Comparison of ENCODE assay signal across 23 mouse cellular contexts in genomic region chr7:67907786-67908400, GRCm38 (mm10). TPM values are rescaled to one million over a fixed set of nuclear protein-coding genes. Genes with fewer than 3 reads are reported as not detected.
DNase-seq lines count a peak whose midpoint lies in the region; ATAC-seq and TF ChIP-seq lines count a peak whose summit lies in the region.
"Had no signal": no experiment of that assay in that cellular context is flagged by ENCODE, and none has a peak within 500 bp of the region (broad histone marks: within the 10 kb centered on the region; RNA-seq: fewer than 3 reads in every experiment).

No protein-coding gene starts in this region.

- H3K27me3 ChIP-seq in heart, postnatal 0 days (ENCODE audit: control insufficient read depth, insufficient read depth, low read length): no peaks in the 10 kb centered on the region
- H3K27me3 ChIP-seq: forebrain, embryonic 13.5 days; heart, embryonic 12.5 days; hindbrain, embryonic 15.5 days; midbrain, embryonic 15.5 days; neural tube, embryonic 12.5 days had no signal

- no peaks in the 10 kb centered on the region for H3K36me3 ChIP-seq in heart, postnatal 0 days (replicated peaks; ENCODE audit: control insufficient read depth, insufficient read depth, low read length)
- H3K36me3 ChIP-seq: heart, embryonic 12.5 days; hindbrain, embryonic 15.5 days; midbrain, embryonic 15.5 days; neural tube, embryonic 12.5 days had no signal

- TF ChIP-seq EP300 in heart, postnatal 0 days (IDR thresholded peaks at IDR 0.05; ENCODE audit: low read depth): no peak

- peak; percentile 44 for DNase-seq in heart, postnatal 0 days (ENCODE audit: low spot score)
- DNase-seq in heart, postnatal 25 days (ENCODE audit: low spot score): no peak
- DNase-seq in left cerebral cortex, adult 2 months (ENCODE audit: extremely low spot score in 1 of 2, low spot score in 2 of 2): no peak
- no peak for DNase-seq in left cerebral cortex, adult 18-20 months (ENCODE audit: low spot score in 2 of 2)
- peak; percentile 10 to 21 for DNase-seq in layer of hippocampus, postnatal 14 days (ENCODE audit: low spot score in 2 of 2)
- DNase-seq in cerebellum, postnatal 14 days: no peak
- DNase-seq: adrenal gland, postnatal 36 days; cerebellum, adult 11 months; cerebellum, postnatal 25 days; gastrocnemius, postnatal 36 days; kidney, adult 9 months; kidney, postnatal 14 days; left cerebral cortex, postnatal 4 days; retina, postnatal 1 day; thymus, postnatal 14 days had no signal

- intact Hi-C loops in heart, postnatal 25 days (cut with DNase I): no loop called here
- intact Hi-C loops in left cerebral cortex, adult 2 months (cut with DNase I): no loop called here

- WGBS in heart, postnatal 0 days: 52% methylated on average over 9 of the region's 9 CpGs

- peaks cover 5% of the 10 kb centered on the region for H3K4me1 ChIP-seq in heart, postnatal 0 days (ENCODE audit: control insufficient read depth, insufficient read depth)
- H3K4me1 ChIP-seq in cortical plate, adult 2 months (ENCODE audit: control insufficient read depth, insufficient read depth, low read length): peaks cover 2% of the 10 kb centered on the region
- H3K4me1 ChIP-seq: midbrain, embryonic 15.5 days had no signal

- H3K9me3 ChIP-seq in heart, postnatal 0 days (replicated peaks; ENCODE audit: control insufficient read depth, low read length): no peaks in the 10 kb centered on the region
- H3K9me3 ChIP-seq: forebrain, embryonic 13.5 days; heart, embryonic 12.5 days; hindbrain, embryonic 15.5 days; midbrain, embryonic 15.5 days; neural tube, embryonic 12.5 days had no signal

- no peak overlapping the region for H3K4me3 ChIP-seq in heart, postnatal 0 days (ENCODE audit: low read depth, low read length)
- H3K4me3 ChIP-seq in left cerebral cortex, adult 2 months: no peak overlapping the region
- no peak overlapping the region for H3K4me3 ChIP-seq in cortical plate, adult 2 months (ENCODE audit: insufficient read depth, low read length)
- H3K4me3 ChIP-seq: forebrain, embryonic 13.5 days; heart, embryonic 12.5 days; hindbrain, embryonic 15.5 days; midbrain, embryonic 15.5 days; neural tube, embryonic 12.5 days had no signal

- peak; percentile 51 for ATAC-seq in heart, postnatal 0 days (ENCODE audit: insufficient read depth, low read depth)
- ATAC-seq: CD4-positive, CD25-positive, alpha-beta regulatory T cell, adult 4 months; forebrain, embryonic 13.5 days; midbrain, embryonic 15.5 days had no signal

- H3K4me2 ChIP-seq in heart, postnatal 0 days (ENCODE audit: low read depth, low read length): no peak overlapping the region
- H3K4me2 ChIP-seq: forebrain, embryonic 13.5 days; heart, embryonic 12.5 days; hindbrain, embryonic 15.5 days; midbrain, embryonic 15.5 days; neural tube, embryonic 12.5 days had no signal

- no peak for TF ChIP-seq CTCF in heart, postnatal 0 days (IDR thresholded peaks at IDR 0.05; ENCODE audit: low read depth)
- no peak for TF ChIP-seq CTCF in left cerebral cortex, adult 2 months (IDR thresholded peaks at IDR 0.05)
- TF ChIP-seq CTCF in cortical plate, adult 2 months (IDR thresholded peaks at IDR 0.05; ENCODE audit: extremely low read depth, insufficient read depth, low read length): no peak

- no peak overlapping the region for H3K27ac ChIP-seq in heart, postnatal 0 days (ENCODE audit: low read depth)
- H3K27ac ChIP-seq in left cerebral cortex, adult 2 months: peak overlapping the region; percentile 40; the same call in 1 of the 2 replicates
- H3K27ac ChIP-seq in cortical plate, adult 2 months (ENCODE audit: insufficient read depth, low read length): peak overlapping the region; percentile 1; the same call in 1 of the 2 replicates
- H3K27ac ChIP-seq: forebrain, embryonic 13.5 days; hindbrain, embryonic 15.5 days; macrophage; midbrain, embryonic 15.5 days; neural tube, embryonic 12.5 days had no signal

- no peak overlapping the region for H3K9ac ChIP-seq in heart, postnatal 0 days (replicated peaks; ENCODE audit: low read depth, low read length)
- H3K9ac ChIP-seq: forebrain, embryonic 13.5 days; heart, embryonic 12.5 days; hindbrain, embryonic 15.5 days; midbrain, embryonic 15.5 days; neural tube, embryonic 12.5 days had no signal

- no peak for TF ChIP-seq POLR2A in cortical plate, adult 2 months (IDR thresholded peaks at IDR 0.05; ENCODE audit: extremely low read depth, insufficient read depth, low read length)

RNA-seq across cellular contexts. Expression of gene Igf1r, which starts 44.7 kb away (rescaled TPM):
- total RNA-seq in heart, postnatal 0 days (2014; rRNA removed; ENCODE audit: low replicate concordance): 41.3 and 41.8 TPM in 2 replicates
- polyA plus RNA-seq in heart, postnatal 0 days (2015; fragmentation: Nextera tagmentation; extraction: Ambion mirVana): 8.8 and 9.9 TPM in 2 replicates
- total RNA-seq in heart, postnatal 25 days (2021): 10 to 100 TPM; 12.7 to 18.8 TPM
- 10 to 100 TPM; 52.7 to 54.3 TPM for total RNA-seq in left cerebral cortex, adult 2 months (2021)
- 10 to 100 TPM; 44.8 to 47.0 TPM for total RNA-seq in left cerebral cortex, adult 18-20 months (2021)
- polyA plus RNA-seq in cortical plate, adult 2 months (2012; rRNA removed): 22.7 TPM in 2 replicates
- total RNA-seq in layer of hippocampus, postnatal 14 days (2021): 10 to 100 TPM; 39.0 to 41.0 TPM

Comparison
In these comparisons a context has a peak if more than half of its experiments do, and no peak if none do; other contexts are left out.
1. DNase-seq: peak in heart, postnatal 0 days (single experiment) and layer of hippocampus, postnatal 14 days (2 of 2); none in heart, postnatal 25 days (single experiment), left cerebral cortex, adult 2 months (0 of 2), left cerebral cortex, adult 18-20 months (0 of 2) and cerebellum, postnatal 14 days (0 of 2).